In the genomic region with DNA sequence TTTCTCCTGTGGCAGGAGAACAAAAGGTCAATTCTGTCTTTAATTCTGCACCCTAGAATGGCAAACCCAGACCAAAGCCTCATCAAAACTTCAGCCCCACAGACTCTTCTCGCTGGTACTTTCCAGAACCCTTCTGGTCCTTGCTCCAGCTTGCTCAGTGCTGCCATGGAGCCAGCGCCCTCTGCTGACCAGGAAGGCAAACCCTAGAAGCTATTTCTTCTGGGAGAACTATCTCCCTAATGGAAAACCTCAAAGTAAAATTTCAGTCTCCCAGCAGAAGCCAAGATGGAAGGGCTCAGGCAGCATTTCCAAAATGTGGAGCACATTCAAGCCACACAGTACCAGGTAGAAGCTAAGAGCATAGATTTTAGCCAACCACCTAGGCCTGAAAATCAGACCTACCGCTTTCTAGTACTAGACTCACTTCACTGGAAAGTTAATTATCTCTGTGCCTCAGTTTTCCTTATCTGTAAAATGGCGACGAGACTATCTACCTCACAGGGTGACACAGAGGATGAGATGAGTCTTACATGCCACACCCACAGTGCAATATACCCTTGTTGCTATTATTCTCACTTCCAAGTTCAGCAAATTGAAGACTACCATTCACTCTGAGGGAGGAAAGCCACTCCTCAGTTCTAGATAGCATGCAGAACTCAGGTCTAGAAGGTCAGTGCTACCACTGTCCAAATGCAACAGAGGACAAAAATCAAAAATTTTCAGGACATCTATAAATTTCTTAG, we compare ENCODE assay signal across 25 mouse cellular contexts. TPM values are rescaled to one million over a fixed set of nuclear protein-coding genes. Genes with fewer than 3 reads are reported as not detected.
DNase-seq lines count a peak whose midpoint lies in the region; ATAC-seq and TF ChIP-seq lines count a peak whose summit lies in the region.
"Not testable (repeated sequence)": the region's sequence is repeated elsewhere in the genome, so short reads cannot be mapped to it uniquely, and the experiment has no call there.
"Had no signal": no experiment of that assay in that cellular context is flagged by ENCODE, and none has a peak within 500 bp of the region (broad histone marks: within the 10 kb centered on the region; RNA-seq: fewer than 3 reads in every experiment).

No protein-coding gene starts in this region.

- DNase-seq in c-Kit-positive CD71-positive TER-119-negative erythroid progenitor cells, embryonic 14.5 days (ENCODE audit: low read depth): peak; percentile 33
- DNase-seq in heart, embryonic 10.5 days (ENCODE audit: low spot score): peak; percentile 54
- DNase-seq in layer of hippocampus, adult 2 months (ENCODE audit: low spot score in 2 of 2): not testable (repeated sequence)

- peak; percentile 54 for TF ChIP-seq CTCF in layer of hippocampus, adult 2 months (conservative IDR thresholded peaks at IDR 0.05)

- not testable (repeated sequence) for H3K4me3 ChIP-seq in heart, embryonic 10.5 days; intestine, embryonic 16.5 days (ENCODE audit: low read length); layer of hippocampus, adult 2 months
- H3K4me3 ChIP-seq in liver, embryonic 15.5 days (replicated peaks): peak overlapping the region; percentile 36

- not testable (repeated sequence) for H3K4me1 ChIP-seq in heart, embryonic 10.5 days; intestine, embryonic 16.5 days (ENCODE audit: control insufficient read depth, insufficient read depth, low read length)
- peaks cover 34% of the 10 kb centered on the region for H3K4me1 ChIP-seq in liver, embryonic 15.5 days (replicated peaks)

- H3K27me3 ChIP-seq in heart, embryonic 10.5 days (ENCODE audit: insufficient read depth, poor library complexity, severe bottlenecking); intestine, embryonic 16.5 days (replicated peaks; ENCODE audit: control insufficient read depth, insufficient read depth, low read length); liver, embryonic 15.5 days: not testable (repeated sequence)

- WGBS in heart, embryonic 10.5 days: 41% methylated on average over 5 of the region's 5 CpGs
- 76% methylated on average over 3 of the region's 5 CpGs for WGBS in intestine, embryonic 16.5 days
- WGBS in liver, embryonic 15.5 days (ENCODE audit: insufficient replicate concordance): 24% methylated on average over 5 of the region's 5 CpGs

- ATAC-seq in erythroid progenitor cell, adult 5-6 weeks (replicated peaks; ENCODE audit: low FRiP score, poor library complexity, severe bottlenecking): peak; percentile 62
- peak; percentile 29; the same call in 1 of the 2 replicates for ATAC-seq in intestine, embryonic 16.5 days
- ATAC-seq in liver, embryonic 15.5 days (ENCODE audit: insufficient read depth): peak; percentile 88
- ATAC-seq in megakaryocyte progenitor cell, adult 5-6 weeks (replicated peaks; ENCODE audit: poor library complexity): peak; percentile 53; the same call in 1 of the 2 replicates

- not testable (repeated sequence) for H3K9me3 ChIP-seq in heart, embryonic 10.5 days; intestine, embryonic 16.5 days (ENCODE audit: control insufficient read depth, low read length); liver, embryonic 15.5 days (replicated peaks)

- H3K27ac ChIP-seq in heart, embryonic 10.5 days; intestine, embryonic 16.5 days (ENCODE audit: low read length); layer of hippocampus, adult 2 months: not testable (repeated sequence)
- H3K27ac ChIP-seq in liver, embryonic 15.5 days (replicated peaks): peak overlapping the region; percentile 86

- H3K4me2 ChIP-seq in intestine, embryonic 16.5 days (ENCODE audit: low read depth, low read length): not testable (repeated sequence)
- peak overlapping the region; percentile 66 for H3K4me2 ChIP-seq in liver, embryonic 15.5 days

- not testable (repeated sequence) for H3K36me3 ChIP-seq in heart, embryonic 10.5 days; intestine, embryonic 16.5 days (ENCODE audit: control insufficient read depth, insufficient read depth, low read length); liver, embryonic 15.5 days (replicated peaks)

- H3K9ac ChIP-seq in intestine, embryonic 16.5 days (ENCODE audit: low read depth, low read length); liver, embryonic 15.5 days: not testable (repeated sequence)

RNA-seq across cellular contexts. Expression of a gene that starts 6.6 kb away (rescaled TPM):
- total RNA-seq in erythroid progenitor cell, adult 5-6 weeks (2015; ENCODE audit: low replicate concordance): 2.9 and 5.4 TPM in 2 replicates
- total RNA-seq in erythroid progenitor cell, adult 5-6 weeks (2017; ENCODE audit: low replicate concordance): 2.4 and 12.6 TPM in 2 replicates
- polyA plus RNA-seq in heart, embryonic 10.5 days (2016; fragmentation: Nextera tagmentation; extraction: Ambion mirVana): 7.9 and 9.5 TPM in 2 replicates
- 11.6 and 12.5 TPM in 2 replicates for polyA plus RNA-seq in intestine, embryonic 16.5 days (2015; fragmentation: Nextera tagmentation; extraction: Ambion mirVana)
- total RNA-seq in layer of hippocampus, adult 2 months (2021): 1 to 10 TPM; 2.4 to 2.8 TPM
- 10.9 and 12.6 TPM in 2 replicates for polyA plus RNA-seq in liver, embryonic 15.5 days (2015; fragmentation: Nextera tagmentation; extraction: Ambion mirVana)
- 3.5 TPM in 2 replicates for total RNA-seq in megakaryocyte progenitor cell, adult 5-6 weeks (2015)
- 4.2 and 5.2 TPM in 2 replicates for total RNA-seq in megakaryocyte progenitor cell, adult 5-6 weeks (2017)

RNA-seq across cellular contexts. Expression of a gene that starts 22.3 kb away (rescaled TPM):
- not detected in 2 replicates for total RNA-seq in erythroid progenitor cell, adult 5-6 weeks (2015; ENCODE audit: low replicate concordance)
- total RNA-seq in erythroid progenitor cell, adult 5-6 weeks (2017; ENCODE audit: low replicate concordance): not detected in 2 replicates
- polyA plus RNA-seq in heart, embryonic 10.5 days (2016; fragmentation: Nextera tagmentation; extraction: Ambion mirVana): not detected in 2 replicates
- polyA plus RNA-seq in intestine, embryonic 16.5 days (2015; fragmentation: Nextera tagmentation; extraction: Ambion mirVana): not detected in 2 replicates
- total RNA-seq in layer of hippocampus, adult 2 months (2021): not detected
- polyA plus RNA-seq in liver, embryonic 15.5 days (2015; fragmentation: Nextera tagmentation; extraction: Ambion mirVana): not detected in 2 replicates
- not detected in 2 replicates for total RNA-seq in megakaryocyte progenitor cell, adult 5-6 weeks (2015)
- not detected in 2 replicates for total RNA-seq in megakaryocyte progenitor cell, adult 5-6 weeks (2017)
- total RNA-seq: adrenal gland, adult 8-10 months; G1E; gastrocnemius, postnatal 25 days; heart, postnatal 14 days; left cerebral cortex, postnatal 25 days had no signal
- polyA plus RNA-seq: activated CD4-positive, CD25-positive, alpha-beta regulatory T cell, adult 4 months; cerebellum, adult 2 months; embryonic facial prominence, embryonic 13.5 days; forebrain, embryonic 10.5 days; forebrain, embryonic 16.5 days; G1E; hindbrain, embryonic 11.5 days; limb, embryonic 13.5 days; lung, adult 2 months; midbrain, embryonic 10.5 days; midbrain, embryonic 16.5 days; myocyte; neural tube, embryonic 13.5 days; spleen, adult 2 months had no signal

RNA-seq across cellular contexts. Expression of a gene that starts 28.1 kb away (rescaled TPM):
- not detected in 2 replicates for total RNA-seq in erythroid progenitor cell, adult 5-6 weeks (2015; ENCODE audit: low replicate concordance)
- not detected in 2 replicates for total RNA-seq in erythroid progenitor cell, adult 5-6 weeks (2017; ENCODE audit: low replicate concordance)
- 0.68 and 0.72 TPM in 2 replicates for polyA plus RNA-seq in heart, embryonic 10.5 days (2016; fragmentation: Nextera tagmentation; extraction: Ambion mirVana)
- 7.0 and 7.1 TPM in 2 replicates for polyA plus RNA-seq in intestine, embryonic 16.5 days (2015; fragmentation: Nextera tagmentation; extraction: Ambion mirVana)
- 1 to 10 TPM; 2.1 to 2.2 TPM for total RNA-seq in layer of hippocampus, adult 2 months (2021)
- 69.0 and 92.7 TPM in 2 replicates for polyA plus RNA-seq in liver, embryonic 15.5 days (2015; fragmentation: Nextera tagmentation; extraction: Ambion mirVana)
- not detected in 2 replicates for total RNA-seq in megakaryocyte progenitor cell, adult 5-6 weeks (2015)
- 0.14 TPM in 1 of 2 replicates, not detected in the other for total RNA-seq in megakaryocyte progenitor cell, adult 5-6 weeks (2017)
- polyA plus RNA-seq: activated CD4-positive, CD25-positive, alpha-beta regulatory T cell, adult 4 months; forebrain, embryonic 10.5 days; forebrain, embryonic 16.5 days; hindbrain, embryonic 11.5 days; midbrain, embryonic 10.5 days; midbrain, embryonic 16.5 days had no signal

Comparison
In these comparisons a context has a peak if more than half of its experiments do, and no peak if none do; other contexts are left out.
1. ATAC-seq: peak in every context shown above with its lines; median percentile 88 in liver, embryonic 15.5 days; 62 in erythroid progenitor cell, adult 5-6 weeks; 53 in megakaryocyte progenitor cell, adult 5-6 weeks; 29 in intestine, embryonic 16.5 days.